Mouse (Mus musculus) thymus, postnatal 0 days (tissue): ENCODE results near the gene Dcun1d3. TPM values are rescaled to one million over a fixed set of nuclear protein-coding genes. Genes with fewer than 3 reads are reported as not detected.

ENCODE experiments used
- DNase-seq: peaks from one replicate; pipeline ENCODE4 v3.0.0-alpha.2; 2015; ENCODE audit warnings: low spot score
- polyA plus RNA-seq: library from polyadenylated mRNA; unstranded; fragments of >200 nt; fragmentation: Nextera tagmentation; extraction: Ambion mirVana; gene quantifications from 2 replicates; pipeline ENCODE4 v1.2.1, GENCODE M21; 2015

Gene Dcun1d3
- polyA plus RNA-seq, 1 experiment from 2014 or later: 6.5 TPM

DNA sequence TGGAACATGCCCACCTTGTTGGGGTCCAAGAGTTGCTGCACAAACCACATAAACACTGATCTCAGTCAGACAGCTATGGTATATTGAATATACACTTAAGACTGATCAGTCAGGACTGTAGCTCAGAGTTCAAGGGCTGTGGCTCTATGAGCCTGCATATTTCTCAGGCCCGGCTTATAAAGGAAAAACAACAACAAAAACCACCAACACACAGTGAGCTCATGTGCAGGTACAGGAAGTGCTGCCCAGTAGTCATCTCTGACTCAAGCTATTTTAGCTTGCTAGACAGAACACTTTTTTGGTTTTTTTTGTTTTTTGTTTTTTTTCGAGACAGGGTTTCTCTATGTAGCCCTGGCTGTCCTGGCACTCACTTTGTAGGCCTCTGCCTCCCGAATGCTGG is 87.4 kb downstream of the Dcun1d3 start:
- no peak for DNase-seq

DNA sequence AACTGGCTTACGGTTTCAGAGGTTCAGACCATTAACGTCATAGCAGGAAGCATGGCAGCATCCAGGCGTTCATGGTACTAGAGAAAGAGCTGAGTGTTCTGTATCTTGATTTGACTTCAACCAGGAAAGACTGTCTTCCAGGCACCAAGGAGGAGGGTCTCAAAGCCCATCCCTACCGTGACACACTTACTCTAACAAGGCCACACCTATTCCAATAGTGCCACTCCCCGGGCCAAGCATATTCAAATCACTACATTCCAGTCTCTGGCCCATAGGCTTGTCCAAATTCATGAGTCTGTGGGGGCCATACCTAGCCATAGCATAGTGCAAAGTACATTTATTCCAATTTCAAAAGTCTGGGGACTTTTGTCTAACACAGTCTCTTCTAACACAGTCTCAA is 88.7 kb downstream of the Dcun1d3 start:
- DNase-seq: no peak

Other genes with a start within 250 kb of the Dcun1d3 start
- 0.07 and 0.08 TPM in 2 replicates for gene Acsm4, start 206.3 kb downstream of the Dcun1d3 start, polyA plus RNA-seq
- 84.6 and 85.9 TPM in 2 replicates for gene Thumpd1, start 175.5 kb downstream of the Dcun1d3 start, polyA plus RNA-seq
- gene Acsm3, start 135.4 kb downstream of the Dcun1d3 start, polyA plus RNA-seq: 0.08 and 0.09 TPM in 2 replicates
- 11.9 and 12.8 TPM in 2 replicates for gene Rexo5, start 102.3 kb downstream of the Dcun1d3 start, polyA plus RNA-seq
- 14.0 and 14.5 TPM in 2 replicates for gene Eri2, start 102.2 kb downstream of the Dcun1d3 start, polyA plus RNA-seq
- 10.6 and 10.7 TPM in 2 replicates for gene Lyrm1, start 437 bp downstream of the Dcun1d3 start, polyA plus RNA-seq
- 0.05 and 0.17 TPM in 2 replicates for gene Dnah3, start 199.0 kb upstream of the Dcun1d3 start, polyA plus RNA-seq
- gene Tmem159, start 206.1 kb upstream of the Dcun1d3 start, polyA plus RNA-seq: 12.2 and 13.2 TPM in 2 replicates
- gene Zp2, start 249.0 kb upstream of the Dcun1d3 start, polyA plus RNA-seq: 0.46 and 0.61 TPM in 2 replicates